Mouse (Mus musculus) brain, embryonic 14.5 days (tissue): ENCODE measurements around the gene Serinc4.
A peak's percentile ranks its signal among the peaks of the same experiment; 100 is the strongest.

ENCODE experiments used
- CTCF ChIP-seq: fragments of 200-500 bp; IDR thresholded peaks from 2 replicates; pipeline ENCODE4 v1.5.1; 2012; ENCODE audit warnings: inconsistent platforms, mild to moderate bottlenecking, moderate library complexity, borderline replicate concordance; ENCODE audit not compliant: insufficient read depth, insufficient read length; ENCODE audit errors: extremely low read depth
- POLR2A ChIP-seq: fragments of 200-500 bp; IDR thresholded peaks from 2 replicates; pipeline ENCODE4 v1.6.1; 2012; ENCODE audit warnings: mild to moderate bottlenecking, inconsistent platforms, borderline replicate concordance; ENCODE audit not compliant: poor library complexity, insufficient read depth, insufficient read length, severe bottlenecking; ENCODE audit errors: extremely low read depth

DNA sequence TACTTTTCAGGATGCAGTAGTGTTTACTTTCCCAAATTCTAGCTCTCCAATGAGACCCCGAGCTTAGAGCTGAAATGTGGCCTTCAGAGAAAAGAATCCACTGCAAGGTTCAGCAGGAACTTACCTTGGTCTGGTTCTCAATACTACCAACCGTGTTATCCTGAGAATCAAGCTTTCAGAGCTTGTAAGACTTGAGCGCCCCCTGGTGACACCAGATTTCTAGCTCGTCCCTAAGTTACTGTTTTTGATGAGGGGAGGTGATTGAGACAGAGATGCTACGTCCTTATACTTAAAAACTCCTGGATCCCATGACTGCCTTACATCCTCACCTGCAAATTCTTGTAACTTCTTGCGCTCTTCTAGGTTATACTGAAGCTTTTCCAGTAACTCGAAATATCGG lies 60.0 kb downstream of the Serinc4 start:
- peak; percentile 79; the same call in 1 of the 2 replicates for TF ChIP-seq CTCF
- no peak for TF ChIP-seq POLR2A
